Mouse (Mus musculus): ENCODE measurements around the gene Apom. TPM values are rescaled to one million over a fixed set of nuclear protein-coding genes. Genes with fewer than 3 reads are reported as not detected.
A peak's percentile ranks its signal among the peaks of the same experiment; 100 is the strongest.

Gene Apom
- polyA plus RNA-seq, 2 experiments, result 1.1 TPM; not detected in 1

DNA sequence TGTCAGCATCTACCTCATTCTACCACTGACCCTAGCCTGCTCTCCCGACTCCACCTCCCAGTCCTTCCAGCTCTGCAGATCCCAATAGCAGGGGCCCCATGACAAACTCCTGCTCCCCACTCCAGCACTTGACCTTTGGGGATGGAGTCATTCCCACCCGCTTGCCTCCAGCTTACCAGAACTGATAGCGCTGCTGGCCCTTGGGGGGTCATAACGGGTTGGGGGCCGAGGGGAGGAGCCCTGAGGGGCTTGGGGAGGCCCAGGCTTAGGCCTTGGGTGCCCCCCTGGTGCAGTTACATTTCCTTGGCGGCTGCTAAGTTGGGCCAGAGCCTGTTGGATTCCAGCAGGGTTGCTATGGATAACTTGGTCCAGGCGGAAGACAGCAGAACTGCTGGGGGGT lies 22.8 kb upstream of the Apom start:
- ATAC-seq (ENCODE audit: low FRiP score, low read depth), result no peak
- H3K4me1 ChIP-seq (ENCODE audit: control insufficient read depth, insufficient read depth, low read length), result no peaks in the 10 kb centered on the region
- no peak for DNase-seq (ENCODE audit: low spot score)
- H3K4me3 ChIP-seq (replicated peaks; ENCODE audit: low read length), result no peak overlapping the region
- H3K4me2 ChIP-seq (replicated peaks; ENCODE audit: low read depth, low read length, severe bottlenecking), result no peak overlapping the region
- no peaks in the 10 kb centered on the region for H3K9me3 ChIP-seq (ENCODE audit: control insufficient read depth, low read length)
- no peak overlapping the region for H3K27ac ChIP-seq (replicated peaks; ENCODE audit: low read depth, low read length)
- no peak for TF ChIP-seq POLR2A (IDR thresholded peaks at IDR 0.05; ENCODE audit: borderline replicate concordance, extremely low read depth, insufficient read depth, insufficient read length)
- WGBS, result 84% methylated on average over 7 of the region's 7 CpGs
- H3K27me3 ChIP-seq (ENCODE audit: control insufficient read depth, insufficient read depth, low read length), result no peaks in the 10 kb centered on the region
- H3K9ac ChIP-seq (ENCODE audit: low read depth, low read length, severe bottlenecking), result 0 out of 2 replicates have a peak overlapping the region, but pooled peaks have one; percentile 25
- peaks cover 99% of the 10 kb centered on the region for H3K36me3 ChIP-seq (ENCODE audit: control insufficient read depth, insufficient read depth, low read length)

DNA sequence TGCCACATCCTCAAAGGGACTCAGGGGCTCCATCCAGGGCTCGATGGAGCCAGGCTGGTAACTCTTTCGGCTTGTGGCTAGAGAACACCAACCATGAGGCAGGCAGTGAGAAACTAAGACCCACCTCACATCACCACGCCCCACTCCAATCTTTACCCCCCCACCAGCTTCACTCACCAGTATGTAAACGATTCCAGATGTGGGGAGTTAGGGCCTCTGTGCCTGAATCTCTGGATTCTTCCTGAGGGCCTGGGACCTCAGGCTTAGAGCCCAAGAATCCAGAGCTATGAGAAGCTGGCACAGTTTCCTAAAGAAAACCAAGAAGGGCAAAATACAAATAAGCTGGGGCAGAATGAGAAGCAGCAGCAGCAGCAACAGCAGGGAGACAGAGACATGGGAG lies 22.1 kb upstream of the Apom start:
- Histone ChIP-seq H3K9me3 (ENCODE audit: control insufficient read depth, low read length) (no peaks in the 10 kb centered on the region), H3K27me3 (ENCODE audit: control insufficient read depth, insufficient read depth, low read length) (no peaks in the 10 kb centered on the region), H3K4me2 (replicated peaks; ENCODE audit: low read depth, low read length, severe bottlenecking) (no peak overlapping the region), H3K36me3 (ENCODE audit: control insufficient read depth, insufficient read depth, low read length) (peaks cover 99% of the 10 kb centered on the region), H3K9ac (ENCODE audit: low read depth, low read length, severe bottlenecking) (0 out of 2 replicates have a peak overlapping the region, but pooled peaks have one; percentile 25), H3K4me1 (ENCODE audit: control insufficient read depth, insufficient read depth, low read length) (no peaks in the 10 kb centered on the region), H3K27ac (replicated peaks; ENCODE audit: low read depth, low read length) (no peak overlapping the region), H3K4me3 (replicated peaks; ENCODE audit: low read length) (no peak overlapping the region)
- 63% methylated on average over 4 of the region's 4 CpGs for WGBS
- no peak for DNase-seq (ENCODE audit: low spot score)
- no peak for ATAC-seq (ENCODE audit: low FRiP score, low read depth)
- no peak for TF ChIP-seq POLR2A (IDR thresholded peaks at IDR 0.05; ENCODE audit: borderline replicate concordance, extremely low read depth, insufficient read depth, insufficient read length)

DNA sequence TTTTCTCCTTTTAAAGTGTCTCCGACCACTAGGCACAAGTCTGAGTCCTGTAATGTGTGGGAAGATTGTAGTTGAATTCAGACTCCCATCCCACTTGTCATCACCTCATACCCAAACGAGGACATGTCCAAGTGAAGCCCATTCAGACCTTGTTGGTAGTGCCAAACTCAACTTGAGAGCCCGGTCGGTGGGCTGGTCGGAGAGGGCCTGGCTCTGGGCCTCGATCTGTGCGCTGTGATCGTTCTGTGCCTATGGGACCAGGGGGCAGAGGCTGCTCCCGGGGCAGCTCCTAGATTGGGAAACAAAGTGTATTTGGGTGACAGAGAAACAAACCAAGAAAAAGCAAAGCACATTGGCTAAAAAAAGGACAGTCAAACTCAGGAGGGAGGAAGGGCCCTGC lies 21.2 kb upstream of the Apom start:
- Histone ChIP-seq H3K27ac (replicated peaks; ENCODE audit: low read depth, low read length) (no peak overlapping the region), H3K27me3 (ENCODE audit: control insufficient read depth, insufficient read depth, low read length) (no peaks in the 10 kb centered on the region), H3K36me3 (ENCODE audit: control insufficient read depth, insufficient read depth, low read length) (peaks cover 99% of the 10 kb centered on the region), H3K9me3 (ENCODE audit: control insufficient read depth, low read length) (no peaks in the 10 kb centered on the region), H3K4me3 (replicated peaks; ENCODE audit: low read length) (no peak overlapping the region), H3K4me2 (replicated peaks; ENCODE audit: low read depth, low read length, severe bottlenecking) (no peak overlapping the region), H3K9ac (ENCODE audit: low read depth, low read length, severe bottlenecking) (no peak overlapping the region), H3K4me1 (ENCODE audit: control insufficient read depth, insufficient read depth, low read length) (no peaks in the 10 kb centered on the region)
- WGBS, result 91% methylated on average over 9 of the region's 9 CpGs
- ATAC-seq (ENCODE audit: low FRiP score, low read depth) (no peak), DNase-seq (ENCODE audit: low spot score) (no peak)
- TF ChIP-seq POLR2A (IDR thresholded peaks at IDR 0.05; ENCODE audit: borderline replicate concordance, extremely low read depth, insufficient read depth, insufficient read length), result no peak

DNA sequence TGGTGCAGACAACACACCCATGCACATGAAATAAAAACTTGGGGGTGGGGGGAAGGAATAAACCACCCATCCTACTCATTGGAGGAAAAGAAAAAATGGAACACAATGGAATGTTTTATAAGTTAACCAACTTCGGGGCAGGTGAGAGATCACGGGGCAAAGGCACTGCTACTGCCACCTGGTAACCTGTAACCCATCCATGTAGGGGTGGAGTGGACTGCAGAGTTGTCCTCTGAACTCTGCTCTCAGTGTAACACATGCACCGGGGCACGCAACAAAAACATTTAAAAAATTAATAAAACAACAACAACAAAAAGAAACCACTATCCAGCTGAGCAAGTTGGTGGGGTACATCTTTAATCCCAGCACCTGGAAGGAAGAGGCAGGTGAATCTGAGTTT lies 20.3 kb upstream of the Apom start:
- DNase-seq (ENCODE audit: low spot score) (no peak), ATAC-seq (ENCODE audit: low FRiP score, low read depth) (no peak)
- WGBS, result 94% methylated on average over 4 of the region's 4 CpGs
- Histone ChIP-seq H3K9ac (ENCODE audit: low read depth, low read length, severe bottlenecking) (no peak overlapping the region), H3K9me3 (ENCODE audit: control insufficient read depth, low read length) (no peaks in the 10 kb centered on the region), H3K27me3 (ENCODE audit: control insufficient read depth, insufficient read depth, low read length) (no peaks in the 10 kb centered on the region), H3K27ac (replicated peaks; ENCODE audit: low read depth, low read length) (no peak overlapping the region), H3K4me3 (replicated peaks; ENCODE audit: low read length) (no peak overlapping the region), H3K4me2 (replicated peaks; ENCODE audit: low read depth, low read length, severe bottlenecking) (no peak overlapping the region), H3K36me3 (ENCODE audit: control insufficient read depth, insufficient read depth, low read length) (peaks cover 99% of the 10 kb centered on the region), H3K4me1 (ENCODE audit: control insufficient read depth, insufficient read depth, low read length) (no peaks in the 10 kb centered on the region)
- no peak for TF ChIP-seq POLR2A (IDR thresholded peaks at IDR 0.05; ENCODE audit: borderline replicate concordance, extremely low read depth, insufficient read depth, insufficient read length)

DNA sequence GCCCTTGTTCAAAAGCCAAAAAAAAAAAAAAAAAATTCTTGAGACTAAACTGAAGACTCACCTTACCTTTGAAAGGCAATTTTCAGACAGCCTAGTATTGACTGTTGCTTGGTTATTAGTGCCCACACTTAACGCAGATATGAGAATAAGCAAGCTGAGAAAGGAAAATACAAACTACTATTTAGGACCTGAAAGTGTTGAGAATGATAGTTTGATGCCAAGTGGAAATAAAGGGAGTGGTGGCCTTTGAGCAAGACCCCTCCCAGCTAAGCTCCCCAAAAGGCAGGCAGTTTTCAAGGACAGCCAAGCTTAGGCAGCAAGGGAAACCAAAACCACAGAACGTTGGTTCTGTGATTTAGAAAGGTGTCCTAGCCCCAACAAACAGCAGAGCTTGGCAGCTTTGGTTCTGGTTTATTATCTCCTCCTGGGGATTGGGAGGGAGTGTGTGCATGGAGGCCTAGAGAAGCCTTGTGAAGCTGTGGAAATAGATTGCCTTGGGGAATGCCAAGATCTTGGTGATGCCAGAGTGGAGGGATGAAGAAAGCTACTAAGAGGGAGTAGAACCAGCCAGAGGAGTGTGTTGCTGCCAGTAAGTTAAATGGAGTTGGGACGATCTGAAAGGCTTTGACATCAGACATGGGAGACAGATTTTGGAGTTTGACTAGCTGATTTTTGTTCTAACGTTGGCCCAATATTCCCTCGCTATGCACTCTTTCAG lies 16.2 kb upstream of the Apom start:
- Histone ChIP-seq H3K36me3 (ENCODE audit: control insufficient read depth, insufficient read depth, low read length) (peaks cover 99% of the 10 kb centered on the region), H3K4me3 (replicated peaks; ENCODE audit: low read length) (no peak overlapping the region), H3K9me3 (ENCODE audit: control insufficient read depth, low read length) (no peaks in the 10 kb centered on the region), H3K9ac (ENCODE audit: low read depth, low read length, severe bottlenecking) (no peak overlapping the region), H3K4me2 (replicated peaks; ENCODE audit: low read depth, low read length, severe bottlenecking) (no peak overlapping the region), H3K27me3 (ENCODE audit: control insufficient read depth, insufficient read depth, low read length) (no peaks in the 10 kb centered on the region), H3K4me1 (ENCODE audit: control insufficient read depth, insufficient read depth, low read length) (no peaks in the 10 kb centered on the region), H3K27ac (replicated peaks; ENCODE audit: low read depth, low read length) (0 out of 2 replicates have a peak overlapping the region, but pooled peaks have one; percentile 19)
- 68% methylated on average over 5 of the region's 5 CpGs for WGBS
- ATAC-seq (ENCODE audit: low FRiP score, low read depth) (0 out of 2 replicates have a peak, but pooled peaks have one; percentile 2), DNase-seq (ENCODE audit: low spot score) (no peak)
- TF ChIP-seq POLR2A (IDR thresholded peaks at IDR 0.05; ENCODE audit: borderline replicate concordance, extremely low read depth, insufficient read depth, insufficient read length), result no peak

Measured in limb, embryonic 14.5 days (tissue).